Mouse (Mus musculus) ES-Bruce4 (cell line): ENCODE measurements around the gene Defb30.

Experiments
- CTCF ChIP-seq: IDR thresholded peaks from one replicate; pipeline ENCODE4 v1.8.1; 2011; ENCODE audit warnings: low read depth, low read length
- EP300 ChIP-seq: IDR thresholded peaks from 2 replicates; pipeline ENCODE4 v1.6.1; 2011; ENCODE audit warnings: low read depth, low read length; ENCODE audit not compliant: insufficient read depth

- TF ChIP-seq CTCF: no peak
- no peak for TF ChIP-seq EP300
These were observed 65.3 kb downstream of the Defb30 start, which contains the start of gene Defb48 for GRCm38 (mm10) chr14:62984410-62984809.
